ENCODE assay signal across 8 mouse cellular contexts in the genomic region with DNA sequence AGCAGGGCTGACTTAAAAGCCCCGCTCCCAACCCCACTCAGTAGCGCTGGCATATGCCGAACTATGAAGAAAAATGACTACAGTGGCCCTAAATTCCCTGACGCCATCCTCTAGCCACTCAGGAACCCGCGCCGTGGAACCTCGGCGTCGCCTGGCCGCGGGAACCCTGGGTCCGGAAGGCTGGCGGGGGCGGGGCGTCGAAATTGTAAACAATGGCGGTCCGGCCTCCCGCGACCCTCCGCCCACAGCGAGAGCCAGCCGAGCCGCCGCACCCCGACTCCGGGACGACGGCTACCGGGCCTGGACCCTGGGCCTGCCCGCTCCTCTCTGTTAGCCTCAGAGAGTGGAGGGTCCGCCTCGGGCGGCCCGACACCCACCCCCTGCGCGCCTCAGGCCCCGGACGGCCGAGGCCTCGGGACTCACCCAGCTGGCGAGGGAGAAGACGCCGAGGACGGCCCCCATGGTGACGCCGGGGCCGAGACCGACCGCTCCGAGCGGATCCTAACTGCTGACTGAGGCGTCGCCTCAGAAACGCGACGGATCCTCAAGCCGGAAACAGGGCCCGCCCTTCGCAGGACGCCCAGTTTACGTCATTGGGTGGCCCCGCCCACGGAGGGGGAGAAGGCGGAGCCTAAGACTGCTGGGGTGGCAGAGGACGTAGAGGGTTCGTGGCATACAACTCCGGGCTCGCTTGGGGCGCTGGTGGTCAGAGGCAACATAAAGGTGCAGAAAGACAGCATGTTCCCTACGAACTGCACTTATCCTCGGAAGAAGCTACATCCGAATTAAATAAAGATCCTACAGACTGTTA. TPM values are rescaled to one million over a fixed set of nuclear protein-coding genes. Genes with fewer than 3 reads are reported as not detected.
DNase-seq lines count a peak whose midpoint lies in the region; ATAC-seq and TF ChIP-seq lines count a peak whose summit lies in the region.

Gene Serinc3, minus strand, starts transcription at position 557 of the 811 bp plus-strand sequence.

- H3K36me3 ChIP-seq in embryonic facial prominence, embryonic 14.5 days (ENCODE audit: control insufficient read depth, insufficient read depth, low read length), result 0 out of 2 replicates have a peak, but pooled peaks cover 8% of the 10 kb centered on the region
- H3K36me3 ChIP-seq in limb, embryonic 14.5 days (ENCODE audit: control insufficient read depth, insufficient read depth, low read length), result peaks cover 7% of the 10 kb centered on the region; the same call in 1 of the 2 replicates
- no peaks in the 10 kb centered on the region for H3K36me3 ChIP-seq in midbrain, postnatal 0 days (ENCODE audit: insufficient read depth, low read length)

- H3K4me3 ChIP-seq in embryonic facial prominence, embryonic 14.5 days (ENCODE audit: low read depth, low read length), result peak within 1 kb of the TSS; percentile 72
- peak within 1 kb of the TSS; percentile 84 for H3K4me3 ChIP-seq in limb, embryonic 14.5 days (replicated peaks; ENCODE audit: low read length)
- peak within 1 kb of the TSS; percentile 98 for H3K4me3 ChIP-seq in midbrain, postnatal 0 days (ENCODE audit: low read depth, low read length)

- no peaks in the 10 kb centered on the region for H3K9me3 ChIP-seq in embryonic facial prominence, embryonic 14.5 days (ENCODE audit: control insufficient read depth, low read length)
- H3K9me3 ChIP-seq in limb, embryonic 14.5 days (ENCODE audit: control insufficient read depth, low read length), result no peaks in the 10 kb centered on the region
- no peaks in the 10 kb centered on the region for H3K9me3 ChIP-seq in midbrain, postnatal 0 days (ENCODE audit: low read length)

- under 1% methylated on average over 62 of the region's 74 CpGs for WGBS in embryonic facial prominence, embryonic 14.5 days
- under 1% methylated on average over 70 of the region's 74 CpGs for WGBS in limb, embryonic 14.5 days
- WGBS in midbrain, postnatal 0 days, result under 1% methylated on average over 73 of the region's 74 CpGs

- peak; percentile 94 for TF ChIP-seq POLR2A in limb, embryonic 14.5 days (IDR thresholded peaks at IDR 0.05; ENCODE audit: borderline replicate concordance, extremely low read depth, insufficient read depth, insufficient read length)

- H3K27me3 ChIP-seq in embryonic facial prominence, embryonic 14.5 days (replicated peaks; ENCODE audit: control insufficient read depth, insufficient read depth, low read length), result no peaks in the 10 kb centered on the region
- H3K27me3 ChIP-seq in limb, embryonic 14.5 days (ENCODE audit: control insufficient read depth, insufficient read depth, low read length), result no peaks in the 10 kb centered on the region
- H3K27me3 ChIP-seq in midbrain, postnatal 0 days (ENCODE audit: insufficient read depth, low read length), result no peaks in the 10 kb centered on the region

- peak; percentile 99 for DNase-seq in 3T3-L1 (ENCODE audit: low read depth, low spot score)
- DNase-seq in adrenal gland, postnatal 4 days (ENCODE audit: low spot score in 2 of 2), result peak; percentile 99
- peak; percentile 98 for DNase-seq in embryonic facial prominence, embryonic 14.5 days (ENCODE audit: low spot score)
- DNase-seq in heart, adult 8-10 months (ENCODE audit: low spot score), result peak; percentile 99
- peak; percentile 99 for DNase-seq in kidney, adult 9 months
- DNase-seq in limb, embryonic 14.5 days (ENCODE audit: low spot score), result peak; percentile 94
- DNase-seq in midbrain, postnatal 0 days (ENCODE audit: low spot score), result peak; percentile 98
- peak; percentile 100 for DNase-seq in spleen, postnatal 14 days (ENCODE audit: low spot score in 2 of 2)

- peak within 1 kb of the TSS; percentile 68 for H3K4me2 ChIP-seq in embryonic facial prominence, embryonic 14.5 days (ENCODE audit: low read depth, low read length)
- H3K4me2 ChIP-seq in limb, embryonic 14.5 days (replicated peaks; ENCODE audit: low read depth, low read length, severe bottlenecking), result peak within 1 kb of the TSS; percentile 52
- peak within 1 kb of the TSS; percentile 57 for H3K4me2 ChIP-seq in midbrain, postnatal 0 days (ENCODE audit: low read depth, low read length, poor library complexity, severe bottlenecking)

- peak; percentile 96 for ATAC-seq in embryonic facial prominence, embryonic 14.5 days (ENCODE audit: low read depth)
- ATAC-seq in limb, embryonic 14.5 days (ENCODE audit: low FRiP score, low read depth), result peak; percentile 95
- peak; percentile 98 for ATAC-seq in midbrain, postnatal 0 days (ENCODE audit: low FRiP score)

- H3K27ac ChIP-seq in embryonic facial prominence, embryonic 14.5 days (replicated peaks; ENCODE audit: low read depth, low read length), result peak within 1 kb of the TSS; percentile 99
- H3K27ac ChIP-seq in limb, embryonic 14.5 days (replicated peaks; ENCODE audit: low read depth, low read length), result peak within 1 kb of the TSS; percentile 99
- peak within 1 kb of the TSS; percentile 96 for H3K27ac ChIP-seq in midbrain, postnatal 0 days (ENCODE audit: low read depth, low read length)

- H3K9ac ChIP-seq in embryonic facial prominence, embryonic 14.5 days (ENCODE audit: low read depth, low read length), result peak within 1 kb of the TSS; percentile 92
- peak within 1 kb of the TSS; percentile 91 for H3K9ac ChIP-seq in limb, embryonic 14.5 days (ENCODE audit: low read depth, low read length, severe bottlenecking)
- H3K9ac ChIP-seq in midbrain, postnatal 0 days (replicated peaks; ENCODE audit: low read length, poor library complexity, severe bottlenecking), result peak within 1 kb of the TSS; percentile 95

- peak; percentile 71 for TF ChIP-seq CTCF in midbrain, postnatal 0 days (IDR thresholded peaks at IDR 0.05)

- peaks cover 6% of the 10 kb centered on the region; the same call in 1 of the 2 replicates for H3K4me1 ChIP-seq in embryonic facial prominence, embryonic 14.5 days (ENCODE audit: control insufficient read depth, insufficient read depth, low read length)
- H3K4me1 ChIP-seq in limb, embryonic 14.5 days (ENCODE audit: control insufficient read depth, insufficient read depth, low read length), result peaks cover 6% of the 10 kb centered on the region; the same call in 1 of the 2 replicates
- peaks cover 5% of the 10 kb centered on the region for H3K4me1 ChIP-seq in midbrain, postnatal 0 days (ENCODE audit: insufficient read depth, low read length)

RNA-seq across cellular contexts. Expression of gene Serinc3, which starts in this region (rescaled TPM):
- 100 to 1,000 TPM; 413 to 434 TPM for total RNA-seq in adrenal gland, postnatal 4 days (2021)
- 43.0 and 53.0 TPM in 2 replicates for polyA plus RNA-seq in embryonic facial prominence, embryonic 14.5 days (2014; fragmentation: Nextera tagmentation; extraction: Ambion mirVana)
- total RNA-seq in heart, adult 8-10 months (2022), result 100 to 1,000 TPM; 272 to 302 (median 297) TPM
- polyA plus RNA-seq in limb, embryonic 14.5 days (2012; rRNA removed), result 99.5 and 114 TPM in 2 replicates
- polyA plus RNA-seq in limb, embryonic 14.5 days (2014; fragmentation: Nextera tagmentation; extraction: Ambion mirVana), result 40.5 and 43.4 TPM in 2 replicates
- total RNA-seq in midbrain, postnatal 0 days (2014; rRNA removed), result 96.1 and 101 TPM in 2 replicates
- polyA plus RNA-seq in midbrain, postnatal 0 days (2015; fragmentation: Nextera tagmentation; extraction: Ambion mirVana), result 35.9 and 36.9 TPM in 2 replicates

Comparison
In these comparisons a context has a peak if more than half of its experiments do, and no peak if none do; other contexts are left out.
1. Peak in every context shown above with its lines: DNase-seq, ATAC-seq, H3K4me3 ChIP-seq and H3K27ac ChIP-seq.